Mouse (Mus musculus) forebrain, embryonic 10.5 days (tissue): Measurements from ENCODE around the gene Ppp1r3a. TPM values are rescaled to one million over a fixed set of nuclear protein-coding genes. Genes with fewer than 3 reads are reported as not detected.

Experiments used
- DNase-seq: peaks from one replicate; pipeline ENCODE4 v3.0.0-alpha.2; 2017; ENCODE audit warnings: low spot score; ENCODE audit errors: extremely low spot score
- H3K27ac ChIP-seq: fragments of 300-500 bp; sonication (generic); 2 replicates; pipeline ENCODE4 v1.5.1; 2016; ENCODE audit warnings: mild to moderate bottlenecking
- H3K27me3 ChIP-seq: fragments of 300-500 bp; sonication (generic); 2 replicates; pipeline ENCODE4 v1.6.1; 2016; ENCODE audit warnings: mild to moderate bottlenecking; ENCODE audit not compliant: poor library complexity, severe bottlenecking
- H3K36me3 ChIP-seq: fragments of 300-500 bp; sonication (generic); replicated peaks from 2 replicates; pipeline ENCODE4 v1.6.1; 2016; ENCODE audit warnings: mild to moderate bottlenecking, moderate library complexity
- H3K4me1 ChIP-seq: fragments of 300-500 bp; sonication (generic); 2 replicates; pipeline ENCODE4 v1.6.1; 2016
- H3K4me3 ChIP-seq: fragments of 300-500 bp; sonication (generic); 2 replicates; pipeline ENCODE4 v1.5.1; 2016; ENCODE audit warnings: mild to moderate bottlenecking, moderate library complexity
- H3K9me3 ChIP-seq: fragments of 300-500 bp; sonication (generic); 2 replicates; pipeline ENCODE4 v1.6.1; 2016; ENCODE audit warnings: mild to moderate bottlenecking, moderate library complexity
- WGBS: fragments of 180-500 bp; shearing (Covaris S2); methylation state at CpG from one replicate; pipeline ENCODE4 v1.1.7; 2016; 5-methylcytosine and 5-hydroxymethylcytosine counted together
- polyA plus RNA-seq: library from polyadenylated mRNA; unstranded; fragments of >200 nt; fragmentation: Nextera tagmentation; extraction: Ambion mirVana; gene quantifications from 2 replicates; pipeline ENCODE4 v1.2.1, GENCODE M21; 2016

The Ppp1r3a gene
- not detected in 2 replicates for polyA plus RNA-seq

- H3K27ac ChIP-seq: no peak within 1 kb of the TSS
- H3K36me3 ChIP-seq: no peaks in the 10 kb centered on the region
- no peak within 1 kb of the TSS for H3K4me3 ChIP-seq
- no peaks in the 10 kb centered on the region for H3K9me3 ChIP-seq
- H3K27me3 ChIP-seq: no peaks in the 10 kb centered on the region
- H3K4me1 ChIP-seq: no peaks in the 10 kb centered on the region
- DNase-seq: no peak
- 91% methylated on average over 7 of the region's 7 CpGs for WGBS
Measured at GRCm38 (mm10) chr6:14754901-14755591, at the start of gene Ppp1r3a. Gene Ppp1r3a, minus strand, starts transcription at chr6:14755274.

GRCm38 (mm10) chr6:14787157-14787938, 32.3 kb upstream of the Ppp1r3a start:
- H3K9me3 ChIP-seq: no peaks in the 10 kb centered on the region
- H3K27me3 ChIP-seq: no peaks in the 10 kb centered on the region
- no peak overlapping the region for H3K27ac ChIP-seq
- WGBS: 97% methylated on average over 1 of the region's 1 CpGs
- H3K36me3 ChIP-seq: no peaks in the 10 kb centered on the region
- H3K4me3 ChIP-seq: no peak overlapping the region
- H3K4me1 ChIP-seq: 0 out of 2 replicates have a peak, but pooled peaks cover 3% of the 10 kb centered on the region
- no peak for DNase-seq

- H3K9me3 ChIP-seq: no peaks in the 10 kb centered on the region
- H3K4me3 ChIP-seq: no peak overlapping the region
- no peak overlapping the region for H3K27ac ChIP-seq
- no peaks in the 10 kb centered on the region for H3K36me3 ChIP-seq
- H3K27me3 ChIP-seq: no peaks in the 10 kb centered on the region
- DNase-seq: no peak
- WGBS: 93% methylated on average over 4 of the region's 4 CpGs
- 0 out of 2 replicates have a peak, but pooled peaks cover 3% of the 10 kb centered on the region for H3K4me1 ChIP-seq
Measured at GRCm38 (mm10) chr6:14777920-14778319, 22.8 kb upstream of the Ppp1r3a start.

- Histone ChIP-seq H3K27me3 (no peaks in the 10 kb centered on the region), H3K9me3 (no peaks in the 10 kb centered on the region), H3K4me1 (no peaks in the 10 kb centered on the region), H3K27ac (no peak overlapping the region), H3K36me3 (no peaks in the 10 kb centered on the region), H3K4me3 (no peak overlapping the region)
- WGBS: 81% methylated on average over 2 of the region's 2 CpGs
- DNase-seq: no peak
Measured at GRCm38 (mm10) chr6:14771717-14772116, 16.6 kb upstream of the Ppp1r3a start.

GRCm38 (mm10) chr6:14757486-14757885, 2.4 kb upstream of the Ppp1r3a start:
- WGBS: 90% methylated on average over 3 of the region's 3 CpGs
- Histone ChIP-seq H3K27ac (no peak overlapping the region), H3K36me3 (no peaks in the 10 kb centered on the region), H3K4me3 (no peak overlapping the region), H3K9me3 (no peaks in the 10 kb centered on the region), H3K27me3 (no peaks in the 10 kb centered on the region), H3K4me1 (no peaks in the 10 kb centered on the region)
- no peak for DNase-seq

- no peak overlapping the region for H3K27ac ChIP-seq
- DNase-seq: no peak
- no peaks in the 10 kb centered on the region for H3K27me3 ChIP-seq
- H3K4me1 ChIP-seq: no peaks in the 10 kb centered on the region
- 87% methylated on average over 4 of the region's 4 CpGs for WGBS
- no peak overlapping the region for H3K4me3 ChIP-seq
- H3K9me3 ChIP-seq: no peaks in the 10 kb centered on the region
- no peaks in the 10 kb centered on the region for H3K36me3 ChIP-seq
Measured at GRCm38 (mm10) chr6:14753512-14753911, 1.6 kb downstream of the Ppp1r3a start.

GRCm38 (mm10) chr6:14752211-14752610, 2.9 kb downstream of the Ppp1r3a start:
- Histone ChIP-seq H3K36me3 (no peaks in the 10 kb centered on the region), H3K4me3 (no peak overlapping the region), H3K4me1 (no peaks in the 10 kb centered on the region), H3K27me3 (no peaks in the 10 kb centered on the region), H3K27ac (no peak overlapping the region), H3K9me3 (no peaks in the 10 kb centered on the region)
- no peak for DNase-seq
- WGBS: 72% methylated on average over 1 of the region's 1 CpGs

- DNase-seq: no peak
- no peaks in the 10 kb centered on the region for H3K36me3 ChIP-seq
- 91% methylated on average over 2 of the region's 2 CpGs for WGBS
Measured at GRCm38 (mm10) chr6:14747000-14747399, 8.1 kb downstream of the Ppp1r3a start.

GRCm38 (mm10) chr6:14736017-14736416, 19.1 kb downstream of the Ppp1r3a start:
- H3K9me3 ChIP-seq: no peaks in the 10 kb centered on the region
- no peak overlapping the region for H3K27ac ChIP-seq
- 85% methylated on average over 2 of the region's 2 CpGs for WGBS
- H3K36me3 ChIP-seq: no peaks in the 10 kb centered on the region
- no peaks in the 10 kb centered on the region for H3K27me3 ChIP-seq
- no peaks in the 10 kb centered on the region for H3K4me1 ChIP-seq
- DNase-seq: no peak
- H3K4me3 ChIP-seq: no peak overlapping the region

More at GRCm38 (mm10) chr6:14747000-14747399, 8.1 kb downstream of the Ppp1r3a start:
- Histone ChIP-seq H3K27ac (no peak overlapping the region), H3K4me1 (no peaks in the 10 kb centered on the region), H3K27me3 (no peaks in the 10 kb centered on the region), H3K9me3 (no peaks in the 10 kb centered on the region), H3K4me3 (no peak overlapping the region)

GRCm38 (mm10) chr6:14731011-14731410, 24.1 kb downstream of the Ppp1r3a start:
- Histone ChIP-seq H3K27ac (no peak overlapping the region), H3K9me3 (no peaks in the 10 kb centered on the region), H3K4me3 (no peak overlapping the region), H3K36me3 (no peaks in the 10 kb centered on the region), H3K4me1 (no peaks in the 10 kb centered on the region), H3K27me3 (no peaks in the 10 kb centered on the region)
- no peak for DNase-seq
- WGBS: 88% methylated on average over 5 of the region's 5 CpGs

GRCm38 (mm10) chr6:14720772-14721414, 34.2 kb downstream of the Ppp1r3a start:
- no peak for DNase-seq
- H3K27me3 ChIP-seq: no peaks in the 10 kb centered on the region
- H3K4me3 ChIP-seq: no peak overlapping the region
- H3K4me1 ChIP-seq: no peaks in the 10 kb centered on the region
- no peaks in the 10 kb centered on the region for H3K9me3 ChIP-seq
- no peak overlapping the region for H3K27ac ChIP-seq
- no peaks in the 10 kb centered on the region for H3K36me3 ChIP-seq
- WGBS: 85% methylated on average over 4 of the region's 4 CpGs

- Histone ChIP-seq H3K27me3 (no peaks in the 10 kb centered on the region), H3K27ac (no peak overlapping the region), H3K4me3 (no peak overlapping the region), H3K4me1 (no peaks in the 10 kb centered on the region), H3K36me3 (no peaks in the 10 kb centered on the region), H3K9me3 (no peaks in the 10 kb centered on the region)
- no peak for DNase-seq
- WGBS: 86% methylated on average over 6 of the region's 6 CpGs
Measured at GRCm38 (mm10) chr6:14720110-14720771, 34.8 kb downstream of the Ppp1r3a start.
